Mouse (Mus musculus): ENCODE measurements at regions not wholly inside any gene's neighbourhood (a gene's known extent, or its start where the extent isn't known, plus 50 kb on each side); places are given as distances from the start of the nearest gene placed in this dataset.
"Not testable (repeated sequence)": the region's sequence is repeated elsewhere in the genome, so short reads cannot be mapped to it uniquely, and the experiment has no call there.

- H3K9ac ChIP-seq (replicated peaks); H3K27ac ChIP-seq; H3K27me3 ChIP-seq; H3K4me1 ChIP-seq (replicated peaks); H3K9me3 ChIP-seq; H3K36me3 ChIP-seq: not testable (repeated sequence)
- Histone ChIP-seq H3K4me3 (replicated peaks) (peak overlapping the region; percentile 27), H3K4me2 (replicated peaks) (peak overlapping the region; percentile 47)
- peak; percentile 100 for ATAC-seq
- WGBS: 4% methylated on average over 34 of the region's 65 CpGs
Measured at GRCm38 (mm10) chr5:108903134-108903923, 50.9 kb upstream of the Vmn2r9 start.
